Mouse (Mus musculus) spleen, postnatal 14 days (tissue): ENCODE data around the gene Trmo.

Source experiments
- DNase-seq, 2 experiments: peaks; one replicate each; pipeline ENCODE4 v3.0.0; 2021 to 2022; ENCODE audit warnings: low spot score in 2 of 2

Trmo gene

DNA sequence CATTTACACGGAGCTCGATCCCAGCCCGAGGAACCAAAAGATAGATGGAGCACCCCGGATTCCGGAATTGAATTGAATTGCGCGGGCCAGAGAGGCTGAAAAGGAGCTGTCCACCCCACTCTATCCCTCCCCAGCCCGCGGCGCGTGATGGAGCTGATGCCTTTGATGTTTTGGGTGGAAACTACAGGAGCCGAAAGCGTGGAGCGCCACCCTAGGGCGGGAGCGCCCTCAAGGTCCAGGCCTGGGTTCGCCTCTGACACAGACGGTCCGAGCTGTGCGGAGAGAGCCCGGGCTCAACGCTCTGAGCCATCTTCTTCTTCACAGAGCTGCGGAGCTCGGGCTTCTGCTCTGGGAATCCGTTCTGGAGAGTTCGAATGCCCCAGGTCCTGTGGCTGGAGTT, 49.7 kb downstream of the Trmo start:
- DNase-seq = no peak

DNA sequence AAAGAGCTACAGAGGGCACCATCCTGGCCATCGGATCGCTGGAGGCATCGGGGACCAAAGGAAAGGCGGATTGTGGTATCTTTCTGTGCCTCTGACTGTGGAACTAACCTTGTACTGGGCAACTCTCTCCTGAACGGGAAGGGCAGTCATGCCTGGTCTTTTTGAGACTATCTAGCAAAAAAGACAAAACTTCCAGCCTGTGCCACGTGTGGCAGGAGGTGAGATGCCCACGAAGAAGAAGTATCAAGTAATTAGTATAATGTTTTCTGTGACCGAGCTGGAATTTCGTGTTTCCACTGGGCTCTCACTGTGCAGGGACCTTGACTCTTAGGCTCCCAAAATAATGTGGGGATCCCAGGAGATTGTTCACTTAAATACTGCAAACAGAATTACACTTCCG, 50.2 kb downstream of the Trmo start:
- DNase-seq = no peak

DNA sequence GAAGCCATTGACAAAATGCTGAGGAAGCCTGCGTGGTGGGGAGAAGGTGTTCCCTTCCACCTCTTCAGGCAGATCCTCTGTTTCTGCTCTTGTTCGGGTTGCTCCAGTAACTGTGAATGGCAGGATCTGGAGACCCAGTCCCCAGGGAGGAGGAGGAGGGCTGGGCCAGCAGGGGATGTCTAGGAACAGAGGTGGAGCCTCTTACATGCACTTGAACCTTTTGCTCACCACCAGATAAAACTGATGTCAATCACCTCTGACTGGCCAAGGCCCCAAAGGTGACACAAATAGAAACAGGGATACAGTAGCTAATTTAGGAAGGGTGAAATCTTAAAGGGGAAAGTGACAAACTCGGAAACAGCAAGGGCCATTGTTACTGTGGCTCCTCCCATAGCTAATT, 51.2 kb downstream of the Trmo start:
- DNase-seq = no peak

DNA sequence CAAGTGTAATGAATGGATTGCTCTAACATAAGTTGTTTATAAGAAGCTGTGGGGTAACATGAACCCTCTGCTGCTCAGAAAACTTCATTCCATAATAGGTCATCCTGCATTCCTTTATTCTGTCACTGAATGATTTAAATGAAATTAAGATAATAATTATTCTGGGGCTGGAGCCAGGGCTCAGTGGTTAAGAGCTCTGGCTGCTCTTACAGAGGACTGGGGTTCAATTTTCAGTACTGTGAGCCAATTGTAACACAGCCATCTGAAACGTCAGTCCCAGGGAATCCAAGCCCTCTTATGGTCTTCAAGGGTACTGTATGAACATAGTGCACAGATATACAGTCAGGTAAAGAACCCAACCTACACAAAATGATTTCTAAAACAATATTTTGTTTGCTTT, 53.4 kb downstream of the Trmo start:
- no peak for DNase-seq

DNA sequence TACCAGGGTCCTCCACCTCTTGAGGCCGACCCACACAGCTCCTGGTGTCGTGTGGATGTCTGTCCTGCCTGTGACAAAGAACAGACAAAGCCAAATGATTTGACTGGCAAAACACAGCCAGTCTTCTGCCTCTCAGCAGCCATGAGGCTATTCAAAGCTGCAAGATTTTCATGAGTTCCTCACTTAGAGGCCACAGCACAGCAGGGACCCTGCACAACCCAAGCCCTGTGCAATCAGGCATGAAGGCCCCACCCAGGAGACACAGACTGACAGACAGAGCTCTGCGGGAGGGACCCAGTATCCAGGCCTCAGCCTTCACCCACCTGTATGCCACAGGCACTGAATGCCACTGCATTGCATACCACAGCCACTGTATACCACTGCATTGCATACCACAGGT, 60.3 kb downstream of the Trmo start:
- no peak for DNase-seq
